Mouse (Mus musculus) C2C12 (cell line): ENCODE results near the gene Gtsf1l.

Experiments
- CEBPB ChIP-seq: IDR thresholded peaks from one replicate; pipeline ENCODE4 v1.6.1; 2011; ENCODE audit warnings: low read depth, mild to moderate bottlenecking, control low read depth, moderate library complexity
- CTCF ChIP-seq: IDR thresholded peaks from one replicate; pipeline ENCODE4 v1.5.1; 2011; ENCODE audit not compliant: control insufficient read depth, insufficient read depth, insufficient read length
- FOSL1 ChIP-seq: IDR thresholded peaks from one replicate; pipeline ENCODE4 v1.8.0; 2011; ENCODE audit warnings: mild to moderate bottlenecking, low read length; ENCODE audit not compliant: poor library complexity, insufficient read depth, severe bottlenecking
- MAX ChIP-seq: IDR thresholded peaks from one replicate; pipeline ENCODE4 v1.6.1; 2011; ENCODE audit warnings: mild to moderate bottlenecking, control low read depth
- MYOG ChIP-seq: IDR thresholded peaks from one replicate; pipeline ENCODE4 v1.6.1; 2011; ENCODE audit not compliant: control insufficient read depth, insufficient read length; ENCODE audit errors: extremely low read depth
- USF1 ChIP-seq: IDR thresholded peaks from one replicate; pipeline ENCODE4 v1.6.1; 2011; ENCODE audit warnings: low read depth, mild to moderate bottlenecking, control low read depth, moderate library complexity

DNA sequence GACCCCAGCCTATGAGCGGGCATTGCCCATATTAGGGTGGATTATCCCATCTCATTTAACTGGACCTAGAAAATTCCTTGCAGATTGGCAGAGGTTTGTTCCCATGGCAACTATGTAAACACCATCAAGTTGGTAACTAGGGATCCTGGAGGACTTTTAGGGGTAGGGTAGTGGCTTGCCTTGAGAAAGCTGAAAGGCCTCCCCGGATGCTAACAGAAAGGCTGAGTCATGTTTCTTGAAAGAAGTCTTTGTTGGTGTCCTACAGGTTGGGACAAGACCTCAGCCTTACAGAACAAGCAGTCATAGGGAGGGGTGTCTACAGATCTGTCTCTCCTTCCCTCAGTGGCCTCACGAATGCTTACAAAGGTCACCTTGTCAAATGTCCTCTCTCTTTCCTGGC lies 12.4 kb downstream of the Gtsf1l start:
- TF ChIP-seq CTCF (no peak), USF1 (no peak), MAX (no peak), MYOG (no peak), CEBPB (no peak), FOSL1 (no peak)
